Mouse (Mus musculus) limb, embryonic 11.5 days (tissue): ENCODE results near the gene Zbtb3. TPM values are rescaled to one million over a fixed set of nuclear protein-coding genes. Genes with fewer than 3 reads are reported as not detected.
A peak's percentile ranks its signal among the peaks of the same experiment; 100 is the strongest.
"Not testable (repeated sequence)": the region's sequence is repeated elsewhere in the genome, so short reads cannot be mapped to it uniquely, and the experiment has no call there.

Source experiments
- ATAC-seq: fragments of 200-750 bp; cut with Nextera tagmentation; 2 replicates; pipeline ENCODE4 v1.8.0; 2017; ENCODE audit warnings: low read depth; ENCODE audit not compliant: insufficient number of reproducible peaks, low FRiP score, low TSS enrichment
- DNase-seq: peaks from one replicate; pipeline ENCODE4 v3.0.0-alpha.2; 2015; ENCODE audit warnings: low spot score
- H3K27ac ChIP-seq: fragments of 300-500 bp; sonication (generic); replicated peaks from 2 replicates; pipeline ENCODE4 v1.5.1; 2014; ENCODE audit warnings: low read depth, mild to moderate bottlenecking, low read length
- H3K27me3 ChIP-seq: fragments of 300-500 bp; sonication (generic); 2 replicates; pipeline ENCODE4 v1.6.1; 2014; ENCODE audit warnings: mild to moderate bottlenecking, low read length, mixed read lengths; ENCODE audit not compliant: control insufficient read depth, insufficient read depth
- H3K36me3 ChIP-seq: fragments of 300-500 bp; sonication (generic); 2 replicates; pipeline ENCODE4 v1.6.1; 2014; ENCODE audit warnings: mild to moderate bottlenecking, low read length, moderate library complexity, mixed read lengths; ENCODE audit not compliant: control insufficient read depth, insufficient read depth
- H3K4me1 ChIP-seq: fragments of 300-500 bp; sonication (generic); 2 replicates; pipeline ENCODE4 v1.6.1; 2014; ENCODE audit warnings: low read length, mixed read lengths; ENCODE audit not compliant: control insufficient read depth, insufficient read depth
- H3K4me2 ChIP-seq: fragments of 300-500 bp; sonication (generic); 2 replicates; pipeline ENCODE4 v1.6.1; 2014; ENCODE audit warnings: low read depth, mild to moderate bottlenecking, moderate library complexity; ENCODE audit not compliant: severe bottlenecking
- H3K4me3 ChIP-seq: fragments of 300-500 bp; sonication (generic); 2 replicates; pipeline ENCODE4 v1.5.1; 2014; ENCODE audit warnings: low read depth, low read length
- H3K9ac ChIP-seq: fragments of 300-500 bp; sonication (generic); 2 replicates; pipeline ENCODE4 v1.6.1; 2014; ENCODE audit warnings: mild to moderate bottlenecking, low read length
- H3K9me3 ChIP-seq: fragments of 300-500 bp; sonication (generic); 2 replicates; pipeline ENCODE4 v1.6.1; 2016; ENCODE audit warnings: low read length; ENCODE audit not compliant: control insufficient read depth
- WGBS: fragments of 180-500 bp; shearing (Covaris S2); extraction: QIAGEN DNeasy Blood & Tissue Kit; methylation state at CpG from one replicate; pipeline ENCODE4 v1.1.7; 2014; 5-methylcytosine and 5-hydroxymethylcytosine counted together
- polyA plus RNA-seq: library from polyadenylated mRNA; unstranded; fragments of >200 nt; fragmentation: Nextera tagmentation; extraction: Ambion mirVana; gene quantifications from 2 replicates; pipeline ENCODE4 v1.2.1, GENCODE M21; 2014

Gene Zbtb3
- polyA plus RNA-seq, 1 experiment from 2014 or later, result 5.0 TPM

DNA sequence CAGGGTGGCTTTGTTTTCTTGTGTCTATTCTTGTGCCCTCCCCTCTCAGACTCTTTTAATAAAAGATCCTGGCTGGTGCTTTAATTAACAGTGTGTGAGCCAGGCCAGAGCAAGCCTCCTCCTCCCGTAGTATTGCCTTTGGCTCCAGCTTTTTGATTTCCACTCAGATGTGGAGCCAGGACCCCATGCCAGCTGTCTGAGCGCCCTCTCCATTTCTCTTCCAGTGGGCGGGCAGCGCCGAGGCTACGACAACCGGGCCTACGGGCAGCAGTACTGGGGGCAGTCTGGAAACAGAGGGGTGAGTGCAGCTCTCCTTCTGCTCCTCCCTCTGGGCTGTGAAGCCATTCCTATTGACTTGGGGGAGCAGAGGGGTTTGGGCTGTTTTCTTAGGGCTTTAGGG, 28.3 kb downstream of the Zbtb3 start:
- 94% methylated on average over 8 of the region's 8 CpGs for WGBS
- H3K36me3 ChIP-seq, result peaks cover 63% of the 10 kb centered on the region
- DNase-seq, result no peak

DNA sequence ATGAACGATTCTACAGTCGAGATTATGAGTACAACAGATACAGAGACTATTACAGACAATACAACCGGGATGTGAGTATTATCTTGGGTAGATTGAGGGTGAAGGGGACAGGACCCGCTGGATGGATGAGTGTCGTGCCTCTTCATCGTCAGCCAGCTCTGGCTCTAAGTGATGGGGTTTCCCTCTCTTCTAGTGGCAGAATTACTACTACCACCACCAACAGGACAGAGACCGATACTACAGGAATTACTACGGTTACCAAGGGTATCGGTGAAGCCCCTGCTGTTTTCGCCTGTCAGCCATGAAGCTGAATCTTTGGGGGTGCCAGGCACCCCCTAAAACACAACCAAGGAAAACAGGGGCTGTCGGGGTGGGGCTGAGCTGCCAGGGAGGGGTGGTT, 28.9 kb downstream of the Zbtb3 start:
- 89% methylated on average over 11 of the region's 11 CpGs for WGBS
- Histone ChIP-seq H3K27ac (no peak overlapping the region), H3K36me3 (peaks cover 64% of the 10 kb centered on the region), H3K9me3 (no peaks in the 10 kb centered on the region), H3K27me3 (no peaks in the 10 kb centered on the region), H3K4me3 (no peak overlapping the region), H3K4me2 (no peak overlapping the region), H3K9ac (no peak overlapping the region), H3K4me1 (no peaks in the 10 kb centered on the region)
- DNase-seq (no peak), ATAC-seq (no peak)

More for the DNA sequence above, 28.3 kb downstream of the Zbtb3 start:
- Histone ChIP-seq H3K4me1 (no peaks in the 10 kb centered on the region), H3K27ac (no peak overlapping the region), H3K9ac (no peak overlapping the region), H3K9me3 (no peaks in the 10 kb centered on the region), H3K4me3 (no peak overlapping the region), H3K27me3 (no peaks in the 10 kb centered on the region), H3K4me2 (no peak overlapping the region)
- no peak for ATAC-seq

DNA sequence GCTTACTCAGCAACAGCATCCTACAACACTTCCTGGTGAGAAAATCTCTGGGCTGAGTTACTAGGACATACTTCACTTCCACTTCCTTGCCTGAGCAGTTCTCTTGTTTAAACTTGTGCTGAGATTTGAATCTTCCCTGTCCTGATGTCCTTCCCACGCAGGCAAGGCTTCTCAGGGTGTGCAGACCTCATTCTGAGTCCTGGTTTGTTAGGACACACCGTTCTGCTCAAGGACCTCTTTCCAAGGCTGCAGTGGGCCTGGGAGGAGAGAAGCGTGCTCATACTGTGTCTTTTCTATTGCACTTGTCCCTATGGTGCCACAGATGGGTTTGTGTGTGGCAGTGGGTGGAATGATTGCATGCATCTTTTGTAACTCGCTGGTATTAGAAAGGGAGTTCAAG, 30.6 kb downstream of the Zbtb3 start:
- Histone ChIP-seq H3K9me3 (no peaks in the 10 kb centered on the region), H3K9ac (no peak overlapping the region), H3K4me1 (no peaks in the 10 kb centered on the region), H3K36me3 (peaks cover 55% of the 10 kb centered on the region), H3K4me2 (no peak overlapping the region), H3K27ac (no peak overlapping the region), H3K4me3 (no peak overlapping the region), H3K27me3 (no peaks in the 10 kb centered on the region)
- 91% methylated on average over 4 of the region's 4 CpGs for WGBS
- ATAC-seq (no peak), DNase-seq (no peak)

DNA sequence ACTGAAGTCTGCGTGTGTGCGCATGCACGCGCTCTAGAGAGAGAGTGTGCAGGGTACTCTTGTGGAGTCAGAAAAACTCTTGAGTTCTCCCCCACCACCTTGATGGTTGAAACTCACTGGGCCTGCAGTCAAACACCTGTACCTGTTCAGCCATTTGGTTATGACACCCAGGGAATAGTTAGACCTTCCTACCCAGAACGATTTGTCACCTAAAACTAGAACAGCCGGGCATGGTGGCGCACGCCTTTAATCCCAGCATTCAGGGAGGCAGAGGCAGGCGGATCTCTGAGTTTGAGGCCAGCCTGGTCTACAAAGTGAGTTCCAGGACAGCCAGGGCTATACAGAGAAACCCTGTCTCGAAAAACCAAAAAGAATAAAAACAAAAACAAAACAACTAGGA, 34.0 kb downstream of the Zbtb3 start:
- not testable (repeated sequence) for H3K4me3 ChIP-seq, ATAC-seq, H3K4me2 ChIP-seq, DNase-seq, H3K27ac ChIP-seq, H3K9ac ChIP-seq, H3K9me3 ChIP-seq, H3K27me3 ChIP-seq
- Histone ChIP-seq H3K4me1 (peaks cover 20% of the 10 kb centered on the region; the same call in 1 of the 2 replicates), H3K36me3 (peaks cover 29% of the 10 kb centered on the region)
- 96% methylated on average over 10 of the region's 10 CpGs for WGBS

DNA sequence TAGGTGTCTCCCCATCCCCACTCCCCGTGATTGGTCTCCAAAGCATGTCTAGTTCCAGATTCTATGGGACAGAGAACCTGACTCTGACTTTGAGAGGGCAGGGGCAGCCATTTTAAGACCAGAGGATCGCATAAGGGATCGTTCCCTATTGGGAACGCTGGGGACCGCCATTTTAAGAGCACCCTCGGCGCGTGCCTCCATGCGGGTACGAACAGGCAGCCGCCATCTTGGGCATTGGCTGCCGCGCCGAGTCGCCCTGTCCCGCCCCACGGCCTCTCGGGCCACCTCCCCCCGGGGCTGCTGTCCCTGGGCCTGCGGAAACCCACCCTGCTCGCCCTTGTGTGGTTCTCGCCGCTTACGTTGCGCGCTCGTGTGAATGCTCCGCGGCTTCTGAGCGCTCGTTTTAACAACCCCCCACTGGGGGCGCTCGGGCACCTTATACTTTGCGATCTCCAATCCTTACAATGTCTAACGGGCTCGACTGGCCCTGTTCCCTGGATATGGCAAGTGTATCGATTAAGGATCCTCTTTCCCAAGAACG, 35.0 kb downstream of the Zbtb3 start, which contains the start of gene Bscl2:
Gene Bscl2, plus strand, starts transcription at position 217 of the 541 bp plus-strand sequence.
- no peaks in the 10 kb centered on the region for H3K27me3 ChIP-seq
- peak within 1 kb of the TSS; percentile 49 for H3K4me3 ChIP-seq
- peak within 1 kb of the TSS; percentile 95 for H3K27ac ChIP-seq
- peak within 1 kb of the TSS; percentile 77 for H3K9ac ChIP-seq
- 1% methylated on average over 38 of the region's 38 CpGs for WGBS
- H3K4me2 ChIP-seq, result peak within 1 kb of the TSS; percentile 77
- peak; percentile 86 for ATAC-seq
- peaks cover 20% of the 10 kb centered on the region; the same call in 1 of the 2 replicates for H3K4me1 ChIP-seq
- H3K36me3 ChIP-seq, result peaks cover 21% of the 10 kb centered on the region
- DNase-seq, result peak; percentile 89
- no peaks in the 10 kb centered on the region for H3K9me3 ChIP-seq

DNA sequence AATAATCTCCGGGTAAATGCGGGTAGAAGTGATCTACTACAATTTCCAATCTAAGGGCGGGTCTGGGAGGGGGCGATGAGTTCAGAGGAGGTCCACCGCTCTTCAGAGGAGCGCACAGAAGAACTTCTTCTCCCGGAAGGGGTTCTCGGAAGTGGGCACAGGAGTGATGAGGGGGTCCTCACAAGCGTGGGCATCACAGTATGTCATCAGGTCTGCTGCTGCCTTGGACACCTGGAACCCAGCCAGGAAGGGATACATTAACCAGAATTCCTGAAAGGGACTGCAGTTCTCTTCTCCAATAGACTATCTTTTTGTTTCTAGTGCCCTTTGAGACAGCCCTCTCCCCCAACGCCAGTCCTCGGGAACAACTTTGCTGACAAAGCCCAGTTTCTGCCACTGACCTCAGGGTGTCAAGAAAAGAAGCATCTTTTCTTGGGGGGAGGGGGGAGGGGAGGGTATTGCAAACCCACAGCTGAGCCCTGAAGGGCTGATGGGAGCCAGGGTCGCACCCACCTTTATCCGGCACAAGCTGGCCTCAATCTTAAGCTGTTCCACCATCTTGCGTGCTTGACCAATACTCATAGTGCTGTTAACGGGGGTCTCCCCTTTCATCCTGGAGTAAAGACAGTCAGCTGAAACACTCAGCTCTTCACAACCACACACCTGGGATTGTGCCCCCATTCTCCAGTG, 35.8 kb downstream of the Zbtb3 start:
- Histone ChIP-seq H3K4me2 (peak overlapping the region; percentile 77), H3K36me3 (peaks cover 14% of the 10 kb centered on the region), H3K4me3 (peak overlapping the region; percentile 49), H3K9ac (peak overlapping the region; percentile 77), H3K4me1 (peaks cover 20% of the 10 kb centered on the region; the same call in 1 of the 2 replicates), H3K9me3 (no peaks in the 10 kb centered on the region), H3K27ac (peak overlapping the region; percentile 95), H3K27me3 (no peaks in the 10 kb centered on the region)
- no peak for ATAC-seq
- peak; percentile 56 for DNase-seq
- 25% methylated on average over 15 of the region's 15 CpGs for WGBS

DNA sequence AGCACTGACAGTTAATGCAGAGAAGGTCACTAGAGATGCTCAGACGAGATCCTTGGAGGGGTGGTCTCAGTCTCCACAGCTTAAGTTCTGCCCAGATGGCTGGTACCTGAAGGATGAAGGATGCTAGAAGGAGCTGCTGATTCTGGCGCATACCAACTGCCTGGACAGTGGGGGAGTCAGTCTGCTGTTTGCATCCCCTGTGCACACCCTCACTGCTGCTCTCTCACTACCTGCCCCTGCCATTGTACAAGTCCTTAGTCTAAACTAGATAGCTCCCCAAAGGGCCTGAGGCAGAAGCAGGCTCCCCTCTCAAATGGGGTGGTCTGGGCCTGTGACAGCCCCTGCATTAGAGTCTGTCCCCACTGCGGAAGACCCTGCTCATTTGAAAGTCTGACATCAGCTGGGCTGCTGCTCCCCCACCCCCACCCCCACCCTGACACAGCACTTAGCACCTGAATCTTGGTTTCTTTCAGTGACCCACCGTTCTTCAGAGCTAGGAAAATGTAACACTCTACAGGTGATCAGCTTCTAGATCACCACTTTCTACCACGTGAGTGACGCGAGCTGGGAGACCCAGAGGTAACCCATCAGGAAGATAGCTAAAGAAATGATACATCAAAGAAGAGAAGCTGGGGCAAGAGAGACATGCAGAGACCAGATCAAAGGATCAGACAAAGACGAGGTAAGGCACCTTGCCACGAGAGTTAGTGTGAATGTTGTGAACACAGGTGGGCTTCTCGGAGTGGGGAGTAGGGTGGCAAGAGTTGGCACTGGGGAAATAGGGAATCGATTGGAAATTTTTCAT, 37.0 kb downstream of the Zbtb3 start, which contains the start of gene Gng3:
Gene Gng3, minus strand, starts transcription at position 92 of the 805 bp plus-strand sequence.
- H3K27ac ChIP-seq, result peak within 1 kb of the TSS; percentile 95; the same call in 1 of the 2 replicates
- peaks cover 7% of the 10 kb centered on the region for H3K36me3 ChIP-seq
- WGBS, result 49% methylated on average over 11 of the region's 11 CpGs
- H3K4me2 ChIP-seq, result peak within 1 kb of the TSS; percentile 77
- peak within 1 kb of the TSS; percentile 77 for H3K9ac ChIP-seq
- H3K4me1 ChIP-seq, result peaks cover 20% of the 10 kb centered on the region; the same call in 1 of the 2 replicates
- peak within 1 kb of the TSS; percentile 49 for H3K4me3 ChIP-seq
- H3K27me3 ChIP-seq, result no peaks in the 10 kb centered on the region
- no peaks in the 10 kb centered on the region for H3K9me3 ChIP-seq
- DNase-seq (peak; percentile 53), ATAC-seq (peak; percentile 52; the same call in 1 of the 2 replicates)
